Mouse (Mus musculus): ENCODE measurements around the gene Mphosph10. TPM values are rescaled to one million over a fixed set of nuclear protein-coding genes. Genes with fewer than 3 reads are reported as not detected.

Mphosph10 gene
- 48.5 and 51.3 TPM in 2 replicates for polyA plus RNA-seq (2016; fragmentation: Nextera tagmentation; extraction: Ambion mirVana)

DNA sequence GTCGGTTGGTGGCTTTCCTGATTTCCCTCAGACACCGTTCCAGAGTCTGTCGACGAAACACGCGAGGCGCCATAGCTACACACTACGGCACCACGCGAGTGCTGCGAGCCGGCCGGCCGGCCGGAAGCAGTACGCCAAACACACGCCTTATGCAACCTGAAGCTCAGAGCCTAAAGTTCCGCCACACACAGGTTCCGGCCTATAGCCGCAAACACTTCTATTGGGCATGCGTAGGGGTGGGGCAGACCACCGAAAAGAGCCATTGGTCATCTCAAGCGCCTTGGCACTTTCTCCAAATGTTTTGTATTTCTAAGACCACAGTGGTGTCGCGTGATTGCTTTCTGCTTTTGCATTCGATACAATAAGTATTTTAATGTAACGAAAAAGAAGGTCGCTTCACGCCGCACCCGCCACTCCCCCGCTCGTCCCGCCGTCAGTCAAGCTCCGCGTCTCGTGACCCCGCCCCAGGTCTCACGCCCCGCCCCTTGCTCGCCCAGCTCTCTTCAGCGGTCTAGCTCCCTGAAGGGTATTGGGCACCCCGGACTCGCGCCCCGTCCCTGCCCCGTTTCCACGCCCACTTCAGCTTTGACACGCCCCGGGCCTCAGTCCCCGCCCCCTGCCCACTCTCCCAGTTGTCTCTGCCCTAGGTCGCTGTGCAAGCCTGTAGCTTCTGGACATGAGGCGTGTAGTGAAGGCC, at the start of gene Mphosph10, which contains the start of gene Mcee:
TSS of gene Mphosph10 (minus strand) at position 147 of the 697 bp plus-strand sequence.
TSS of gene Mcee (plus strand) at position 486 of the 697 bp plus-strand sequence.
- peaks cover 20% of the 10 kb centered on the region for H3K36me3 ChIP-seq (replicated peaks)
- ATAC-seq (ENCODE audit: low FRiP score): peak; percentile 98
- peak within 1 kb of the TSS; percentile 70 for H3K4me3 ChIP-seq (replicated peaks)
- peak within 1 kb of the TSS; percentile 77 for H3K9ac ChIP-seq
- peaks cover 24% of the 10 kb centered on the region for H3K4me1 ChIP-seq
- no peaks in the 10 kb centered on the region for H3K9me3 ChIP-seq
- peak within 1 kb of the TSS; percentile 75 for H3K27ac ChIP-seq
- H3K27me3 ChIP-seq: no peaks in the 10 kb centered on the region
- H3K4me2 ChIP-seq: peak within 1 kb of the TSS; percentile 95
- WGBS: under 1% methylated on average over 54 of the region's 54 CpGs

DNA sequence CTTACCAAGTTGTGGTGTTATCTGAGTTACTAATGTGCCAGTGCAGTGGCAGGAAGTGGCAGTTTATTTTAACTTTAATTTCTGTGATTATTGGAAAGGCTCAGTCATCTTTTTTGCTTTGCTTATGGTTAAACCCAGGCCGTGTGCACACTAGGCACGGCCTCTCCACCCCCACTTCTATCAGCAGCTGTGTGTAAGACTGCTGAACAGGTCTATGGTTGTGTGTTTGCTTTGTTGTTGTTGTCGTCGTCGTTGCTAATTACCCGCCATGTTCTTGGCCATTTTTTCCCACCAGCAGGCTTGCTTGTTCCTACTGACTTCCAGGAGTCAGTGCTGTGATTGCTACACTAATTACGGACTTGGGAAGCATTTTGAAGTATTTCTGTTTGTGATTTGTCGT, 48.5 kb upstream of the Mphosph10 start:
- Histone ChIP-seq H3K4me1 (peaks cover 6% of the 10 kb centered on the region; the same call in 1 of the 2 replicates), H3K27me3 (no peaks in the 10 kb centered on the region), H3K36me3 (replicated peaks) (no peaks in the 10 kb centered on the region), H3K4me3 (replicated peaks) (no peak overlapping the region), H3K4me2 (no peak overlapping the region), H3K9me3 (no peaks in the 10 kb centered on the region), H3K9ac (no peak overlapping the region), H3K27ac (no peak overlapping the region)
- 75% methylated on average over 8 of the region's 8 CpGs for WGBS
- ATAC-seq (ENCODE audit: low FRiP score): no peak

DNA sequence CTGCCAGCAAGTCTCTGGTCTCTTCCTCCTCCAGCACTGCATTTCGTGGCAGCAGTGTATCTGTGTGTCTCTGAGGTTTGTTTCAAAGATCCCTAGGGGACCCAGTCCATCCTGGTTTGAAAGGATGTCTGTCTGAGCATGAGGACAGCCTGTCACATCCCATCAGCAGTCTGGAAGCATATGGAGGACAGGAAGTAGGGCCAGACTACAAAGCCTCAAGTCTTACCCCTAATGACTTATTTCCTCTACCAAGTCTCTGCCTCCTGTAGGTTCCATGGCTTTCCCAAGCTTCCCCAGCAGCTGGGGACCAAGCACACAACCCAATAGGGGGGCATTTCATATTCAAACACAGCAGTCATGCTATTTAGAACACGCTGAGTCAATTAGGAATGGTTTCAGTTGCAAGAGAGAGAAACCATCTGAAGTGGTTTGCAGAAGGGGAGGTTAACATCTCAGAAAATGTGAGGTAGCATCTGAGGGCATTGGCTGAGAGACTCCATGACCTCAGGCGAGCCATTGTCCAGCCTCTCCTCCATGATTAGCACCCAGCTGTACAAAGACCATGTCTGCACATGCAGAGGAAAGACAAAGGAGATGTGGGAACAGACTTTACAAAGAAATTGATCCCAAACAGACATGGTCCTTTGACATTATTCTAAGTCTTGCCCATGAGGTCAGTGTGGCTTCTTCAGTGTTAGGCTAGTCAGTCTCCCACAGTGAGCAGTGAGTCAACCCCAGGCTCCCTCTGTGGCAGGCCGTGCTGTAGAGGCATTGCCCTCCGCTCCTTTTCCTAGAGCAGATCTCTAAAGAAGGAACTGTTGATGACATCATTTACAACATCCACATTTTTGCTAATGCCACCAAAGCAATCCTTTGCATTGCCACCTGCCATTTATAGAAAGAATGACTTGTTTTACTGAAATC, 47.8 kb upstream of the Mphosph10 start:
- ATAC-seq (ENCODE audit: low FRiP score): no peak
- WGBS: 62% methylated on average over 5 of the region's 5 CpGs
- no peak overlapping the region for H3K4me2 ChIP-seq
- no peaks in the 10 kb centered on the region for H3K27me3 ChIP-seq
- H3K4me3 ChIP-seq (replicated peaks): no peak overlapping the region
- H3K27ac ChIP-seq: no peak overlapping the region
- H3K4me1 ChIP-seq: peaks cover 6% of the 10 kb centered on the region; the same call in 1 of the 2 replicates
- H3K9me3 ChIP-seq: no peaks in the 10 kb centered on the region
- no peak overlapping the region for H3K9ac ChIP-seq
- no peaks in the 10 kb centered on the region for H3K36me3 ChIP-seq (replicated peaks)

DNA sequence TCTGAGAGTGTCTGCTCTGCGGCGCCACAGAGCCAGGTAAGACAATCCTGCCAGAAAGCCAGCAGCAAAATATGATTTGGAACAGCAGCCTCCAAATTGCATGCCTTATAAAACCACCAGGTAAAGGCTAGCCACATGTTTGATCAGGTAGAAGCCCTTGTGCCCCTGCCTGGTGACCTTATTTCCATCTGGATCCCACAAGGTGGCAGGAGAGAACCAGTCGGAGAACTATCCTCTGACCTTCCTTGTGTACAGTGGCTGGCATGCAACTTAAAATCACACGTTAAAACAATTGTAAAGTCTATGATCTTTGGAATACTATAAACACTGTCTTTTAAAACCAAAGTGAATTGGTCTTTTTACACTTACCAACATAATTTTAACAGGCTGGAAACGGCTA, 32.8 kb upstream of the Mphosph10 start:
- 59% methylated on average over 5 of the region's 5 CpGs for WGBS

DNA sequence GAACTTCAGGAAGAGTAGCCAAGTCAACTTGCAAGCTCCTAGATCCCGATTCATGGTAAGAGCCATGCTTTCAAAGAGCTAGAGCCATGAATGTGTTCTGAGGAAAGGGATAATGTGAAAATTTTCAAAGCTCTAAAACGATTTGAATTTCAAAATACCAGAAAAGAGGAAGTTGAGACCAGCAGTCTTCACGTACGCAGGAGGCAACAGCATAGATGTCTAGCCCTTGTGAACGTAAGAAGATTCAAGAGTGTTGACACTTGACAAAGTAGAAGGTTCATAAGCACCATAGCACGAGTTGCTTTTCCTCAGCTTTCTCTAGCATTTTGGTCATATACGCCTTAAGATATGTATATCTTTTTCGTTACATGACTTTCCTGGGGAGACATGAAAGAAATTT, 11.9 kb upstream of the Mphosph10 start:
- Histone ChIP-seq H3K4me3 (replicated peaks) (no peak overlapping the region), H3K36me3 (replicated peaks) (no peaks in the 10 kb centered on the region), H3K27me3 (no peaks in the 10 kb centered on the region), H3K4me2 (no peak overlapping the region), H3K4me1 (no peaks in the 10 kb centered on the region), H3K27ac (no peak overlapping the region), H3K9me3 (no peaks in the 10 kb centered on the region), H3K9ac (no peak overlapping the region)
- ATAC-seq (ENCODE audit: low FRiP score): no peak
- 96% methylated on average over 8 of the region's 8 CpGs for WGBS

More for the DNA sequence above, 32.8 kb upstream of the Mphosph10 start:
- H3K36me3 ChIP-seq (replicated peaks): no peaks in the 10 kb centered on the region
- no peaks in the 10 kb centered on the region for H3K27me3 ChIP-seq
- H3K9me3 ChIP-seq: no peaks in the 10 kb centered on the region
- no peak overlapping the region for H3K9ac ChIP-seq
- ATAC-seq (ENCODE audit: low FRiP score): no peak
- no peaks in the 10 kb centered on the region for H3K4me1 ChIP-seq
- no peak overlapping the region for H3K4me3 ChIP-seq (replicated peaks)
- H3K27ac ChIP-seq: no peak overlapping the region
- H3K4me2 ChIP-seq: no peak overlapping the region

DNA sequence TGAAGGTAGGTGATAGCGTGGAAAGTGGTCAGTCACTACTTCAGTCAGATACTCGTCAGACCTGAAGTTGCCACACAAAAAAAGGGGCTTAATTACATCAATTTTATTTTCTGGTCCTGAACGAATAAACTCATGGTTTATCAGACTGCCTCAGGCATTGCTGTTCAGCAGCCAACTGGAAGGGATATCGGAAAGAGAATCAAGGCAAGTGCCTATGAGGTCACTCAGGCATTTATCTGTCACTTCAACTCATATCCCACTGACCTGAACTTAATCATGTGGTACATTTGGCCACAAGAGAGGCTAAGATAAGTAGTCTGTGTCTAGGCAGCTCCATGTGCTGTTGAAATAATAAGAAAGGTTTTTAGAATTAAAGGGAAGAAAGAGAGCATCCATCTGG, 10.4 kb upstream of the Mphosph10 start:
- H3K9ac ChIP-seq: no peak overlapping the region
- H3K4me3 ChIP-seq (replicated peaks): no peak overlapping the region
- no peak overlapping the region for H3K27ac ChIP-seq
- WGBS: 94% methylated on average over 4 of the region's 4 CpGs
- no peaks in the 10 kb centered on the region for H3K4me1 ChIP-seq
- H3K9me3 ChIP-seq: no peaks in the 10 kb centered on the region
- no peak overlapping the region for H3K4me2 ChIP-seq
- H3K27me3 ChIP-seq: no peaks in the 10 kb centered on the region
- no peak for ATAC-seq (ENCODE audit: low FRiP score)
- H3K36me3 ChIP-seq (replicated peaks): no peaks in the 10 kb centered on the region

DNA sequence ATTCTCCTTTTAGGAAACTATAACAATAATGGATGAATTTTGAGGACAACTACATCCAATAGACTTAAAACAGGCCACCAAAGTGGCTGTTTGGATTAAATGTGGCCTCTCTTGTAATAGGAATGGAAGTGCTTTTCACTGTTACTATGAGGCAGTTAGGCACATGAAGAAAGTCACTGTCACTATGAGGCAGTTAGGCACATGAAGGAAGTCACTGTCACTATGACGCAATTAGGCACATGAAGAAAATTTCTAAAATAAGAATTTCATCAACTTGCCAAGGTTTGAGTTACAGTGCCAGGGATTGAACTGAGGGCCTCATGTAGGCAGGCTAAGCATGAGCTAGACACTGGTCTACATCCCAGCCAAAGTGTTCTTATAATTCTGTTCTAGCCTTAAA, 8.7 kb upstream of the Mphosph10 start:
- no peaks in the 10 kb centered on the region for H3K27me3 ChIP-seq
- H3K36me3 ChIP-seq (replicated peaks): no peaks in the 10 kb centered on the region
- H3K9me3 ChIP-seq: no peaks in the 10 kb centered on the region
- H3K27ac ChIP-seq: no peak overlapping the region
- no peak for ATAC-seq (ENCODE audit: low FRiP score)
- no peak overlapping the region for H3K4me2 ChIP-seq
- no peak overlapping the region for H3K4me3 ChIP-seq (replicated peaks)
- H3K9ac ChIP-seq: no peak overlapping the region
- 98% methylated on average over 1 of the region's 1 CpGs for whole genome bisulfite sequencing
- no peaks in the 10 kb centered on the region for H3K4me1 ChIP-seq

DNA sequence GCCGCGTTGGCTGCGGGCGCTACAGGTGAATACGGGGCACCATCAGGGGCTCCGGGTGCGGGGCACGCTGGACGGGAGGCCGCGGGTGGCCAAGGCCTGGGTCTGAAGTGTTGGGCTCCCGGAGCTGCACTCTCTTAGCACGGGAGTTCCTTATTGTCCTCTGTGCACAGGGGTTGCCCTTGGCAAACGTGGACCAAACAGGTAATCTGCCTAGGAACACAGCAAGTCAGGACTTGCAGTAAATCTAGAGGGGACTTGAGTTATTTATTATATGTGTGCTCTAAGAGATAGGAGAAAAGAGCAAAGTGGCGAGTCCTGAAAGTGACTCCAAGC, 717 bp upstream of the Mphosph10 start:
- H3K4me3 ChIP-seq (replicated peaks): peak overlapping the region; percentile 70
- peak overlapping the region; percentile 95 for H3K4me2 ChIP-seq
- 1% methylated on average over 15 of the region's 15 CpGs for WGBS
- H3K9ac ChIP-seq: peak overlapping the region; percentile 77
- H3K27me3 ChIP-seq: no peaks in the 10 kb centered on the region
- H3K27ac ChIP-seq: peak overlapping the region; percentile 75
- no peaks in the 10 kb centered on the region for H3K9me3 ChIP-seq
- no peak for ATAC-seq (ENCODE audit: low FRiP score)
- H3K4me1 ChIP-seq: peaks cover 24% of the 10 kb centered on the region
- H3K36me3 ChIP-seq (replicated peaks): peaks cover 18% of the 10 kb centered on the region

DNA sequence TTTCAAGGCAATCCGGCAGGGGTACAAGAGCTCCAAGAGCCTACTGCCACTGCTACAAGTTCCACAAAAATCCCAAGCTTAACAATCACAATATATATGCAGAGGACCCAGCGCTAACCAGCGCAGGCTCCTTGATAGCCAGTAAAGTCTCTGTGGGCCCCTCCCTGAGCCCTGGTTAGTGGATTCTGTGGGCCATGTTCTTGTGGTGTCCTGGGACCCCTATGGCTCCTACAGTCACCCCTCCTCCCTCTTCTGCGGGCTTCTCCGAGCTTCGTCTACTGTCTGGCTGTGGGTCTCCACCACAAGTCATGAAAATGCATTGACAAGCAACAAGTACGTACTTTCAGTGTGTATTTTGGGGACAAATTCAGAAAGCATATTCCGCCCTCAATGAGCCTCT, 589 bp downstream of the Mphosph10 start:
- Histone ChIP-seq H3K4me1 (peaks cover 24% of the 10 kb centered on the region), H3K27ac (no peak overlapping the region), H3K4me2 (peak overlapping the region; percentile 95), H3K9me3 (no peaks in the 10 kb centered on the region), H3K36me3 (replicated peaks) (peaks cover 21% of the 10 kb centered on the region), H3K9ac (peak overlapping the region; percentile 77), H3K27me3 (no peaks in the 10 kb centered on the region), H3K4me3 (replicated peaks) (peak overlapping the region; percentile 70)
- no peak for ATAC-seq (ENCODE audit: low FRiP score)
- 3% methylated on average over 8 of the region's 8 CpGs for WGBS

DNA sequence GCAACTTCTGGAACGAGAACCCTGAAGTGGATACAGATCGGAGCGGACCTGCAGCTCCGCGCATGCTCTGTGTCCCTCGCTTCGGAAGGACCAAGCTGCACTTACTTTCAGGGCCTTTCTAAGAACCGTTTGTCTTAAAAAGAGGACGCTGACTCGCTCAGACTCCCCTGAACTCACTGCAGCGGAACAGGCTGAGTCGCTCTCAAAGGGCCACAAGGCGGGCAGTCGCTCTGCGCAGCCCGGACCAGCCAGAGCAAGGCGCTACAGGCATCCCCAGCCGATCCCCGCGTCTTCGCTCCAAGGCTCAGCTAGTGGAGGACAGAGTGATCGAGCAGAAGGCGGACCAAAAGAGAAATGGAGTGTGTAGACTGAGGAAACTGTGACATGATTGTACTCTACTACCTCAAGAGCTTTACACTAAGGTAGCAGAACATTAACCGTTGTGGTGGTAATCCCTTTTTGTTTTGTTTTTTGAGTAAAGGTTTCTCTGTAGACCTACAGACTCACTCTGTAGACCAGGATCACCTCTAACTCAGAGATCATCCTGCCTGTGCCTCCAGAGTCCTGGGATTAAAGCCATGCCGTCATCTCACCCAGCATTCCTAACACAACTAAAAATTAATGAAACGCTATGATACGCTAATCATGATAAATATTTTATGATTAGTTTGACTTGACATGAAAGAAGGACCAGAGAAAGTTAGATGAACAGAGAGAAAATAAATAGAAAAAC, 18.1 kb downstream of the Mphosph10 start, which contains the start of gene Fan1:
TSS of gene Fan1 (minus strand) at position 266 of the 733 bp plus-strand sequence.
- Histone ChIP-seq H3K27ac (peak within 1 kb of the TSS; percentile 97), H3K27me3 (no peaks in the 10 kb centered on the region), H3K4me3 (replicated peaks) (peak within 1 kb of the TSS; percentile 64), H3K4me1 (peaks cover 9% of the 10 kb centered on the region), H3K9ac (peak within 1 kb of the TSS; percentile 66), H3K4me2 (peak within 1 kb of the TSS; percentile 68), H3K36me3 (replicated peaks) (peaks cover 41% of the 10 kb centered on the region), H3K9me3 (no peaks in the 10 kb centered on the region)
- 4% methylated on average over 27 of the region's 27 CpGs for WGBS
- ATAC-seq (ENCODE audit: low FRiP score): peak; percentile 94

DNA sequence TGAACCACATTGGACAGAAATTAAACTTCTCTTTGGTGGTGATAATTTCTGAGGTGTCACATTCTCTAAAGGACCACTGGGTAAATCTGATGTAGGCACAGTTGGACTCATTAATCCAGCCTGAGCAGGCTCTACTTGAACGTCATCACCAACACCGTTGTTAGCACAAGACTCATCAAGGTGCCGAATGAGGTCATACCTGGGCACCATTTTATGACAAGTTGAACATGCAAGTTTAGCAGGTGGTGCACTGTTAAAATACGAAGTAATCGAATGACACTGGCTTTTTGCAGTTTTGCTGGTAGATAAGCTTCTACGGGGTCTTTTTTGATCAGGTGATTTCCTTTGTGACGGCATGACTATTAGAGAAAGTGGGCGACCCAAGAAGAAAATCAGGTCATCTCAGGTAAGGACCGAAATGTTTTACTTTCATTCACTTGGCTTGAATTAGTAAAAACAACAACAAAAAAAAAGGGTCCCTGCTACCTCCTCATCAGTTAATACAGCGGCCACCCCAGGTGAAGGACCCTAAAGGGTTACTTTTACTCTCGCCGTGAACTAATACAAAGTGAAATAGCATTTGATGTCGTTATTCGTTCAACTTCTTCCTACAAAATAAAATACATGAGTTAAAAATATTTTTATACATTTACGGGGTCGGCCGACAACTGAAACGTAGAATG, 18.8 kb downstream of the Mphosph10 start:
- Histone ChIP-seq H3K9me3 (no peaks in the 10 kb centered on the region), H3K4me1 (peaks cover 9% of the 10 kb centered on the region), H3K4me2 (peak overlapping the region; percentile 68), H3K9ac (peak overlapping the region; percentile 66), H3K4me3 (replicated peaks) (peak overlapping the region; percentile 64), H3K27me3 (no peaks in the 10 kb centered on the region), H3K36me3 (replicated peaks) (peaks cover 41% of the 10 kb centered on the region), H3K27ac (peak overlapping the region; percentile 97)
- peak; percentile 48 for ATAC-seq (ENCODE audit: low FRiP score)
- WGBS: 14% methylated on average over 18 of the region's 18 CpGs

Measured in forebrain, embryonic 12.5 days (tissue).